Mouse (Mus musculus) erythroblast, adult 5-6 weeks (primary cell): ENCODE results near the gene Polg2. TPM values are rescaled to one million over a fixed set of nuclear protein-coding genes. Genes with fewer than 3 reads are reported as not detected.
"Not testable (repeated sequence)": the region's sequence is repeated elsewhere in the genome, so short reads cannot be mapped to it uniquely, and the experiment has no call there.

Source experiments
- ATAC-seq: replicated peaks from 2 replicates; pipeline ENCODE4 v1.8.0; 2016; ENCODE audit warnings: moderate number of reproducible peaks, mild to moderate bottlenecking, moderate TSS enrichment, inconsistent platforms; ENCODE audit not compliant: poor library complexity, low FRiP score, severe bottlenecking
- total RNA-seq, 2 experiments: library from RNA; stranded (forward) in 1 of 2; stranded (reverse) in 1 of 2; fragments of 150-400 nt in 1 of 2; fragments of 200-764, 138-1000 nt in 1 of 2; gene quantifications; 2 replicates each; pipeline versions ENCODE4 v1.2.3 to v1.2.4; 2015 to 2017; ENCODE audit warnings: low replicate concordance in 2 of 2

Gene Polg2
- total RNA-seq, 2 experiments from 2014 or later: 9.6 to 22.7 TPM

- ATAC-seq: no peak
Measured at GRCm38 (mm10) chr11:106730714-106731113, 48.6 kb downstream of the Polg2 start.

GRCm38 (mm10) chr11:106729656-106730055 lies 49.7 kb downstream of the Polg2 start:
- no peak for ATAC-seq

GRCm38 (mm10) chr11:106728402-106729366 lies 50.7 kb downstream of the Polg2 start:
- ATAC-seq: no peak

GRCm38 (mm10) chr11:106727967-106728366 lies 51.4 kb downstream of the Polg2 start:
- ATAC-seq: no peak

- not testable (repeated sequence) for ATAC-seq
Measured at GRCm38 (mm10) chr11:106724916-106725235, 54.5 kb downstream of the Polg2 start.

GRCm38 (mm10) chr11:106724176-106724915 lies 55.0 kb downstream of the Polg2 start:
- no peak for ATAC-seq

- ATAC-seq: no peak
Measured at GRCm38 (mm10) chr11:106723611-106724125, 55.7 kb downstream of the Polg2 start.

- ATAC-seq: peak; percentile 50; the same call in 1 of the 2 replicates
Measured at GRCm38 (mm10) chr11:106722831-106723361, 56.4 kb downstream of the Polg2 start.

GRCm38 (mm10) chr11:106720379-106720778 lies 59.0 kb downstream of the Polg2 start:
- ATAC-seq: no peak

Other genes with a start within 250 kb of the Polg2 start
- gene Tex2, start 166.1 kb downstream of the Polg2 start, total RNA-seq (2015; ENCODE audit: low replicate concordance): 8.6 and 10.0 TPM in 2 replicates
- 17.5 and 18.0 TPM in 2 replicates for gene Tex2, start 166.1 kb downstream of the Polg2 start, total RNA-seq (2017; ENCODE audit: low replicate concordance)
- gene Pecam1, start 28.9 kb downstream of the Polg2 start, total RNA-seq (2015; ENCODE audit: low replicate concordance): 5.0 and 11.0 TPM in 2 replicates
- 4.0 and 5.0 TPM in 2 replicates for gene Pecam1, start 28.9 kb downstream of the Polg2 start, total RNA-seq (2017; ENCODE audit: low replicate concordance)
- 11.0 and 24.5 TPM in 2 replicates for gene Milr1, start 28.3 kb downstream of the Polg2 start, total RNA-seq (2015; ENCODE audit: low replicate concordance)
- 12.7 and 20.4 TPM in 2 replicates for gene Milr1, start 28.3 kb downstream of the Polg2 start, total RNA-seq (2017; ENCODE audit: low replicate concordance)
- gene Ddx5, start 9.6 kb upstream of the Polg2 start, total RNA-seq (2015; ENCODE audit: low replicate concordance): 469 and 476 TPM in 2 replicates
- 906 and 1,106 TPM in 2 replicates for gene Ddx5, start 9.6 kb upstream of the Polg2 start, total RNA-seq (2017; ENCODE audit: low replicate concordance)
- gene Cep95, start 9.7 kb upstream of the Polg2 start, total RNA-seq (2015; ENCODE audit: low replicate concordance): 41.6 and 43.0 TPM in 2 replicates
- 31.8 and 52.7 TPM in 2 replicates for gene Cep95, start 9.7 kb upstream of the Polg2 start, total RNA-seq (2017; ENCODE audit: low replicate concordance)
- gene Smurf2, start 141.2 kb upstream of the Polg2 start, total RNA-seq (2015; ENCODE audit: low replicate concordance): 4.4 and 6.9 TPM in 2 replicates
- gene Smurf2, start 141.2 kb upstream of the Polg2 start, total RNA-seq (2017; ENCODE audit: low replicate concordance): 7.7 and 8.5 TPM in 2 replicates
- gene Kpna2, start 220.0 kb upstream of the Polg2 start, total RNA-seq (2015; ENCODE audit: low replicate concordance): 125 and 127 TPM in 2 replicates
- 63.3 and 88.5 TPM in 2 replicates for gene Kpna2, start 220.0 kb upstream of the Polg2 start, total RNA-seq (2017; ENCODE audit: low replicate concordance)
- gene 1810010H24Rik, start 246.1 kb upstream of the Polg2 start, total RNA-seq (2015; ENCODE audit: low replicate concordance): 1.3 TPM in 1 of 2 replicates, not detected in the other
- not detected in 2 replicates for gene 1810010H24Rik, start 246.1 kb upstream of the Polg2 start, total RNA-seq (2017; ENCODE audit: low replicate concordance)